Mouse (Mus musculus): ENCODE results near the gene Gm525. TPM values are rescaled to one million over a fixed set of nuclear protein-coding genes. Genes with fewer than 3 reads are reported as not detected.

Gene Gm525
- polyA plus RNA-seq, 1 experiment from 2014 or later: not detected

DNA sequence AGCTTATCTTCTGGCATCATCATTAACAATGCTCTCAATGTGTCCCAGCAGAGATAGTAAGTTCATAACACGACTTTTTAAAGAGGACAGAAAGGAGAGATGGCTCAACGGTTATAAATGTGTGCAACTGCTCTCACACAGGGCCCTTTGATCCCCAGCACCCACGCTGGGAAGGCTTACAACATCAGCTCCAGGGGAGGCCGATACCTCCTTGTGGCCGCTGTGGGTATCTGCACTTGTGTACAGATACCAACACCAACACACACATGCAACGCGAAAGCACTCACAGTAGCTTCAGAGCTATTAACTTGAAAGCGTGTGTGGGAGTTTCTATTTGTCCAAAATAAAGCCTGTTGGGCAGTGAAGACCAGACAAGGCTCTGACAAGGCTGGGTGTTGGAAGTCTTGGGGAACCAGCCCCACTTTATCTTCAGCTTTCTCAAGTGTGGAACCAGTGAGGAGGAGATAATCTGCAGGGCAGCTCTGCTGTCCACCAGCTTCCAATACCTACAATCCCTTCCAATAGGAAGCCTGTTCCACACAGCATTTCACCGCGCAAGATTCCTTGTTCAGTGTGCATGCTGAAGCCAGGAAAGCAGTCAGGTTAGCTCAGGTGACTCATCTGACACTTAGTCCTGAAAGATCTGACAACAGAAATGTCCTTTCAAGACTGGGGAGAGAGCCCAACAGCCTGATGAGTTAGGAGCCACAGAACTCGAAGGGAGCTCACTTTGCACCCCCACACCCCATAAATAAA is 14.9 kb upstream of the Gm525 start:
- H3K36me3 ChIP-seq (ENCODE audit: control insufficient read depth, insufficient read depth): peaks cover 2% of the 10 kb centered on the region; the same call in 1 of the 2 replicates
- H3K27ac ChIP-seq (ENCODE audit: low read length): no peak overlapping the region
- peak overlapping the region; percentile 66 for H3K4me2 ChIP-seq (ENCODE audit: low read length)
- 70% methylated on average over 11 of the region's 11 CpGs for WGBS
- peaks cover 26% of the 10 kb centered on the region for H3K4me1 ChIP-seq (replicated peaks; ENCODE audit: control insufficient read depth, insufficient read depth, low read length)
- no peaks in the 10 kb centered on the region for H3K9me3 ChIP-seq (ENCODE audit: control insufficient read depth, low read length)
- no peaks in the 10 kb centered on the region for H3K27me3 ChIP-seq (replicated peaks; ENCODE audit: control insufficient read depth, insufficient read depth, low read length)
- H3K4me3 ChIP-seq (replicated peaks; ENCODE audit: low read length): peak overlapping the region; percentile 88
- ATAC-seq: no peak
- 0 out of 2 replicates have a peak overlapping the region, but pooled peaks have one; percentile 89 for H3K9ac ChIP-seq (replicated peaks; ENCODE audit: low read depth, low read length)

GRCm38 (mm10) chr11:89059919-89060422 is 13.7 kb upstream of the Gm525 start:
- H3K27ac ChIP-seq (ENCODE audit: low read length): peak overlapping the region; percentile 42; the same call in 1 of the 2 replicates
- H3K4me2 ChIP-seq (ENCODE audit: low read length): peak overlapping the region; percentile 66
- H3K36me3 ChIP-seq (ENCODE audit: control insufficient read depth, insufficient read depth): no peaks in the 10 kb centered on the region
- peak overlapping the region; percentile 88 for H3K4me3 ChIP-seq (replicated peaks; ENCODE audit: low read length)
- peaks cover 26% of the 10 kb centered on the region for H3K4me1 ChIP-seq (replicated peaks; ENCODE audit: control insufficient read depth, insufficient read depth, low read length)
- WGBS: 0% methylated on average over 33 of the region's 33 CpGs
- H3K9me3 ChIP-seq (ENCODE audit: control insufficient read depth, low read length): no peaks in the 10 kb centered on the region
- ATAC-seq: peak; percentile 66
- peak overlapping the region; percentile 89 for H3K9ac ChIP-seq (replicated peaks; ENCODE audit: low read depth, low read length)
- no peaks in the 10 kb centered on the region for H3K27me3 ChIP-seq (replicated peaks; ENCODE audit: control insufficient read depth, insufficient read depth, low read length)

- H3K9ac ChIP-seq (replicated peaks; ENCODE audit: low read depth, low read length): peak overlapping the region; percentile 89
- peak overlapping the region; percentile 88 for H3K4me3 ChIP-seq (replicated peaks; ENCODE audit: low read length)
- ATAC-seq: peak; percentile 95
- no peaks in the 10 kb centered on the region for H3K9me3 ChIP-seq (ENCODE audit: control insufficient read depth, low read length)
- WGBS: under 1% methylated on average over 63 of the region's 63 CpGs
- peak overlapping the region; percentile 42; the same call in 1 of the 2 replicates for H3K27ac ChIP-seq (ENCODE audit: low read length)
- peaks cover 26% of the 10 kb centered on the region for H3K4me1 ChIP-seq (replicated peaks; ENCODE audit: control insufficient read depth, insufficient read depth, low read length)
- H3K27me3 ChIP-seq (replicated peaks; ENCODE audit: control insufficient read depth, insufficient read depth, low read length): no peaks in the 10 kb centered on the region
- peak overlapping the region; percentile 66 for H3K4me2 ChIP-seq (ENCODE audit: low read length)
- no peaks in the 10 kb centered on the region for H3K36me3 ChIP-seq (ENCODE audit: control insufficient read depth, insufficient read depth)
Observed at GRCm38 (mm10) chr11:89060423-89061089, 13.1 kb upstream of the Gm525 start.

GRCm38 (mm10) chr11:89061362-89061761 is 12.3 kb upstream of the Gm525 start:
- peaks cover 26% of the 10 kb centered on the region for H3K4me1 ChIP-seq (replicated peaks; ENCODE audit: control insufficient read depth, insufficient read depth, low read length)
- no peaks in the 10 kb centered on the region for H3K9me3 ChIP-seq (ENCODE audit: control insufficient read depth, low read length)
- 91% methylated on average over 7 of the region's 7 CpGs for WGBS

DNA sequence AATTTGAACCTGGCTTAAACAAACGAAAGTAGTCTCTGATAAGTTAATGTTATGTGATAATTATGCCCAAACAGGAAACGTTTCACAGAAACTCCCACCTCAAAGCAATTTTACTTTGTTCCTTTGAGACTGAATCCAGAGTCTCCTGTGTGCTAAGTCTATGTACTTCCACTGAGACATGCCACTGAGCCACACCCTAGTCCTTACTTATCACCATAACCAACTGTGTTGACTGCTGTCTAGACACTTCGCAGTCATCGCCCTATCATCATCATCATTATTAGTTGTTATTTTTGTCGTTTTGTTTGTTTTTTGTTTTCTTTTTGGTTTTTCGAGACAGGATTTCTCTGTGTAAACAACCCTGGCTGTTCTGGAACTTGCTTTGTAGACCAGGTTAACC is 9.3 kb upstream of the Gm525 start:
- H3K27me3 ChIP-seq (replicated peaks; ENCODE audit: control insufficient read depth, insufficient read depth, low read length): no peaks in the 10 kb centered on the region
- H3K9me3 ChIP-seq (ENCODE audit: control insufficient read depth, low read length): no peaks in the 10 kb centered on the region
- 87% methylated on average over 6 of the region's 6 CpGs for WGBS
- no peak overlapping the region for H3K27ac ChIP-seq (ENCODE audit: low read length)
- H3K4me3 ChIP-seq (replicated peaks; ENCODE audit: low read length): no peak overlapping the region
- no peaks in the 10 kb centered on the region for H3K36me3 ChIP-seq (ENCODE audit: control insufficient read depth, insufficient read depth)
- peaks cover 4% of the 10 kb centered on the region for H3K4me1 ChIP-seq (replicated peaks; ENCODE audit: control insufficient read depth, insufficient read depth, low read length)
- H3K9ac ChIP-seq (replicated peaks; ENCODE audit: low read depth, low read length): no peak overlapping the region
- no peak for ATAC-seq
- no peak overlapping the region for H3K4me2 ChIP-seq (ENCODE audit: low read length)

More at GRCm38 (mm10) chr11:89061362-89061761, 12.3 kb upstream of the Gm525 start:
- ATAC-seq: no peak
- Histone ChIP-seq H3K27me3 (replicated peaks; ENCODE audit: control insufficient read depth, insufficient read depth, low read length) (no peaks in the 10 kb centered on the region), H3K4me2 (ENCODE audit: low read length) (no peak overlapping the region), H3K36me3 (ENCODE audit: control insufficient read depth, insufficient read depth) (no peaks in the 10 kb centered on the region), H3K4me3 (replicated peaks; ENCODE audit: low read length) (no peak overlapping the region), H3K9ac (replicated peaks; ENCODE audit: low read depth, low read length) (no peak overlapping the region), H3K27ac (ENCODE audit: low read length) (no peak overlapping the region)

DNA sequence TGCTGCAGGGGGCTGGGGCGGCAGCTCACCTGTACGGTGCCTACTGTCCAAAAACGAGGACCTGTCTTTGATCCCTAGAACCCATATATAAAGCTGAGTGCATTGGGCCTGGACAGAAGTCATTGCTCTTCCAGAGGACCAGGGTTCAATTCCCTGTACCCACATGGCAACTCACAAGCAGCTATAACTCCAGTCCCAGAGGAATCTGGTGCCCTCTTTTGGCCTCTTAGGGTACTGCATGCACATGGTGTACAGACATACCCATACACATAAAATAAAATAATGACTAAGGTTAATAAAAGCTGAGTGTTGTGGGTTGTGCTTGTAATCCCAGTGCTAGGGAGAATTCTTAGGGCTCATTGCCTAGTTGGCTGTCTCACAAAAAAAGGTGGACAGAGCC is 8.3 kb upstream of the Gm525 start:
- H3K9me3 ChIP-seq (ENCODE audit: control insufficient read depth, low read length): no peaks in the 10 kb centered on the region
- no peaks in the 10 kb centered on the region for H3K4me1 ChIP-seq (replicated peaks; ENCODE audit: control insufficient read depth, insufficient read depth, low read length)
- ATAC-seq: no peak
- H3K4me3 ChIP-seq (replicated peaks; ENCODE audit: low read length): no peak overlapping the region
- no peak overlapping the region for H3K4me2 ChIP-seq (ENCODE audit: low read length)
- H3K27ac ChIP-seq (ENCODE audit: low read length): no peak overlapping the region
- 97% methylated on average over 3 of the region's 3 CpGs for WGBS
- no peaks in the 10 kb centered on the region for H3K36me3 ChIP-seq (ENCODE audit: control insufficient read depth, insufficient read depth)
- no peak overlapping the region for H3K9ac ChIP-seq (replicated peaks; ENCODE audit: low read depth, low read length)
- no peaks in the 10 kb centered on the region for H3K27me3 ChIP-seq (replicated peaks; ENCODE audit: control insufficient read depth, insufficient read depth, low read length)

GRCm38 (mm10) chr11:89066126-89066525 is 7.5 kb upstream of the Gm525 start:
- H3K4me1 ChIP-seq (replicated peaks; ENCODE audit: control insufficient read depth, insufficient read depth, low read length): no peaks in the 10 kb centered on the region
- WGBS: 80% methylated on average over 6 of the region's 6 CpGs
- H3K9me3 ChIP-seq (ENCODE audit: control insufficient read depth, low read length): no peaks in the 10 kb centered on the region
- no peak overlapping the region for H3K9ac ChIP-seq (replicated peaks; ENCODE audit: low read depth, low read length)
- no peaks in the 10 kb centered on the region for H3K36me3 ChIP-seq (ENCODE audit: control insufficient read depth, insufficient read depth)
- H3K27ac ChIP-seq (ENCODE audit: low read length): no peak overlapping the region
- H3K4me3 ChIP-seq (replicated peaks; ENCODE audit: low read length): no peak overlapping the region
- no peaks in the 10 kb centered on the region for H3K27me3 ChIP-seq (replicated peaks; ENCODE audit: control insufficient read depth, insufficient read depth, low read length)
- H3K4me2 ChIP-seq (ENCODE audit: low read length): no peak overlapping the region
- ATAC-seq: no peak

GRCm38 (mm10) chr11:89066750-89067149 is 6.9 kb upstream of the Gm525 start, which contains the start of gene Dgke:
Gene Dgke, minus strand, starts transcription at chr11:89066850.
- Histone ChIP-seq H3K36me3 (ENCODE audit: control insufficient read depth, insufficient read depth) (no peaks in the 10 kb centered on the region), H3K9me3 (ENCODE audit: control insufficient read depth, low read length) (no peaks in the 10 kb centered on the region), H3K4me1 (replicated peaks; ENCODE audit: control insufficient read depth, insufficient read depth, low read length) (no peaks in the 10 kb centered on the region), H3K4me2 (ENCODE audit: low read length) (no peak within 1 kb of the TSS), H3K9ac (replicated peaks; ENCODE audit: low read depth, low read length) (no peak within 1 kb of the TSS), H3K4me3 (replicated peaks; ENCODE audit: low read length) (no peak within 1 kb of the TSS), H3K27me3 (replicated peaks; ENCODE audit: control insufficient read depth, insufficient read depth, low read length) (no peaks in the 10 kb centered on the region), H3K27ac (ENCODE audit: low read length) (no peak within 1 kb of the TSS)
- 100% methylated on average over 1 of the region's 1 CpGs for WGBS
- no peak for ATAC-seq

DNA sequence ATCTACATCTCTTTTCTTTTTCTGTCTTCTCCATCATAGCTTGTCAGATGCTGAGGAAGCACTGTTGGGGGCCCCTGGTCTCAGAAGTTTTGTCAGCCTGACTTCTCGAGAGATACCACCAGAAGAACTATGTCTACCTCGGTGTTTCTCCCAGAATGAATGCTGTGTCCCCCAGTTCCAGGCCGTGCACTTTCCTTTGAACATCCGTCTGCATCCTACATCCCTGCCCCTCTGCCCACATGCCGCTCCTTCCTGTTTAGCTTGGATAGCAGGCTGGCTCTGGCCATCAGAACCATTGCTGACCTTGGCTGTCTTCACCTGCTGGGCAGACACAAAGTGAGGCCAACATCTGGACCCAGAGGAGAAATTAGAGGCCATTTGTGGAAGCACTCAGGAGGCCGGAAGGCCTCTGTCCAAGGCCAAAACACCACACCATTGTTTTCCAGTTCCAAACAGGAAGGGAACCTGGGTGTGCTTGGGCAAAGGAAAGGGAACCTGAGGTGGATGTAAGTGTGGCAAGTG is 6.3 kb upstream of the Gm525 start:
- Histone ChIP-seq H3K27ac (ENCODE audit: low read length) (no peak overlapping the region), H3K9me3 (ENCODE audit: control insufficient read depth, low read length) (no peaks in the 10 kb centered on the region), H3K4me2 (ENCODE audit: low read length) (no peak overlapping the region), H3K36me3 (ENCODE audit: control insufficient read depth, insufficient read depth) (no peaks in the 10 kb centered on the region), H3K4me3 (replicated peaks; ENCODE audit: low read length) (no peak overlapping the region), H3K4me1 (replicated peaks; ENCODE audit: control insufficient read depth, insufficient read depth, low read length) (no peaks in the 10 kb centered on the region), H3K27me3 (replicated peaks; ENCODE audit: control insufficient read depth, insufficient read depth, low read length) (no peaks in the 10 kb centered on the region), H3K9ac (replicated peaks; ENCODE audit: low read depth, low read length) (no peak overlapping the region)
- 73% methylated on average over 6 of the region's 6 CpGs for WGBS
- ATAC-seq: no peak

Data from forebrain, embryonic 16.5 days (tissue).